8 mouse cellular contexts compared by ENCODE assay signal in genomic region chr16:92115611-92116421, GRCm38 (mm10). TPM values are rescaled to one million over a fixed set of nuclear protein-coding genes. Genes with fewer than 3 reads are reported as not detected.
DNase-seq lines count a peak whose midpoint lies in the region; ATAC-seq and TF ChIP-seq lines count a peak whose summit lies in the region.

No protein-coding gene starts in this region.

- H3K4me2 ChIP-seq in midbrain, postnatal 0 days (ENCODE audit: low read depth, low read length, poor library complexity, severe bottlenecking), result no peak overlapping the region

- intact Hi-C loops in gastrocnemius, postnatal 14 days (cut with DNase I; ENCODE audit: low total_unique reads), result no loop called here
- intact Hi-C loops in left cerebral cortex, postnatal 14 days (cut with DNase I), result no loop called here

- peaks cover 25% of the 10 kb centered on the region for H3K4me1 ChIP-seq in midbrain, postnatal 0 days (ENCODE audit: insufficient read depth, low read length)

- WGBS in midbrain, postnatal 0 days, result 14% methylated on average over 19 of the region's 20 CpGs

- no peak overlapping the region for H3K9ac ChIP-seq in midbrain, postnatal 0 days (replicated peaks; ENCODE audit: low read length, poor library complexity, severe bottlenecking)

- peak; percentile 26 for DNase-seq in gastrocnemius, postnatal 14 days
- DNase-seq in gastrocnemius, postnatal 10 days, result no peak
- peak; percentile 60 for DNase-seq in ES-CJ7 (ENCODE audit: low read depth, low spot score)
- DNase-seq in cerebellum, adult 9-10 months, result peak; percentile 73
- DNase-seq in frontal cortex, postnatal 10 days (ENCODE audit: low spot score in 2 of 2), result peak; percentile 52 to 63
- DNase-seq in left cerebral cortex, postnatal 14 days (ENCODE audit: low spot score in 2 of 2), result peak; percentile 66 to 87
- DNase-seq in midbrain, postnatal 0 days (ENCODE audit: low spot score), result peak; percentile 77

- H3K36me3 ChIP-seq in midbrain, postnatal 0 days (ENCODE audit: insufficient read depth, low read length), result no peaks in the 10 kb centered on the region; the same call in 1 of the 2 replicates

- TF ChIP-seq CTCF in midbrain, postnatal 0 days (IDR thresholded peaks at IDR 0.05), result no peak

- H3K9me3 ChIP-seq in midbrain, postnatal 0 days (ENCODE audit: low read length), result no peaks in the 10 kb centered on the region

- peak; percentile 69 for ATAC-seq in midbrain, postnatal 0 days (ENCODE audit: low FRiP score)
- ATAC-seq in inflammation-experienced regulatory T-cells, adult 6 months, result no peak

- peak overlapping the region; percentile 75 for H3K27ac ChIP-seq in midbrain, postnatal 0 days (ENCODE audit: low read depth, low read length)

- H3K27me3 ChIP-seq in midbrain, postnatal 0 days (ENCODE audit: insufficient read depth, low read length), result no peaks in the 10 kb centered on the region

- H3K4me3 ChIP-seq in midbrain, postnatal 0 days (ENCODE audit: low read depth, low read length), result no peak overlapping the region

RNA-seq across cellular contexts. Expression of gene Slc5a3, which starts 57.7 kb away (rescaled TPM):
- 1 to 10 TPM; 3.3 TPM for total RNA-seq in gastrocnemius, postnatal 14 days (2021)
- 1 to 10 TPM; 3.8 to 4.1 TPM for total RNA-seq in gastrocnemius, postnatal 10 days (2021)
- total RNA-seq in left cerebral cortex, postnatal 14 days (2021), result 10 to 100 TPM; 13.8 to 15.1 TPM
- total RNA-seq in midbrain, postnatal 0 days (2014; rRNA removed), result 40.0 and 50.1 TPM in 2 replicates
- polyA plus RNA-seq in midbrain, postnatal 0 days (2015; fragmentation: Nextera tagmentation; extraction: Ambion mirVana), result 10.3 and 12.0 TPM in 2 replicates
- 1 to 10 TPM; 5.4 to 10.0 (median 6.3) TPM for polyA plus RNA-seq in inflammation-experienced regulatory T-cells, adult 6 months (2017; shearing (Covaris generic))

RNA-seq across cellular contexts. Expression of gene Gm49711, which starts 57.7 kb away (rescaled TPM):
- total RNA-seq in gastrocnemius, postnatal 14 days (2021), result not detected
- total RNA-seq in gastrocnemius, postnatal 10 days (2021), result not detected
- total RNA-seq in left cerebral cortex, postnatal 14 days (2021), result under 1 TPM in 1 of 2 experiments, not detected in 1; 0.40 TPM
- total RNA-seq in midbrain, postnatal 0 days (2014; rRNA removed), result not detected in 2 replicates
- 0.82 and 0.99 TPM in 2 replicates for polyA plus RNA-seq in midbrain, postnatal 0 days (2015; fragmentation: Nextera tagmentation; extraction: Ambion mirVana)
- not detected for polyA plus RNA-seq in inflammation-experienced regulatory T-cells, adult 6 months (2017; shearing (Covaris generic))

RNA-seq across cellular contexts. Expression of gene Mrps6, which starts 57.7 kb away (rescaled TPM):
- total RNA-seq in gastrocnemius, postnatal 14 days (2021), result 10 to 100 TPM; 16.9 to 18.7 TPM
- 10 to 100 TPM; 19.6 to 24.1 TPM for total RNA-seq in gastrocnemius, postnatal 10 days (2021)
- total RNA-seq in left cerebral cortex, postnatal 14 days (2021), result 10 to 100 TPM; 49.0 to 50.6 TPM
- 28.2 and 38.7 TPM in 2 replicates for total RNA-seq in midbrain, postnatal 0 days (2014; rRNA removed)
- 148 and 152 TPM in 2 replicates for polyA plus RNA-seq in midbrain, postnatal 0 days (2015; fragmentation: Nextera tagmentation; extraction: Ambion mirVana)
- polyA plus RNA-seq in inflammation-experienced regulatory T-cells, adult 6 months (2017; shearing (Covaris generic)), result 10 to 100 TPM; 60.2 to 63.4 (median 62.3) TPM
